Mouse (Mus musculus) CD8-positive naive resting alpha-beta T cell, adult 2 months (primary cell): ENCODE measurements around the gene Wnt5a.

Experiments used
- DNase-seq, 2 experiments: peaks; one replicate each; pipeline ENCODE4 v3.0.0; 2022; ENCODE audit warnings: low read depth in 2 of 2, low spot score in 2 of 2

The Wnt5a gene

DNA sequence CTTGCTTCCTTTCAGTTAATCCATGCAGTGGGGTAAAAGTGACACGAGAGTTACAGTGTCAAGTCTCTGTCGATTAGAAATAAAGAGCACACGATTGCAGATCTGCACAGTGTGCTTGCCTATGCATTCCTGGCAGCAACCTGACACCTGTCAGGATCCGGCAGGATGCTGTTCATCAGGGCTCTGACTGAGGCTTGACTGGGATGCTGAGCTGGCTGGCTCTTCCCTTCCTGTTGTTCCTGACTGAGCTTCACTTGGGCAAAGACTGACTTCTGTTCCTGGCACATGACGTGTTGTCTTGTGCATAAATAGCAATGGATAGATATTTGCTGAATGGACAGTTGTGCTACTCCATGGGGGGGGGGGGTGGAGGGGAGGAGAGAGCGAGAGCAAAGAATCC lies 57.3 kb downstream of the Wnt5a start:
- no peak for DNase-seq
